Comparison of ENCODE assay signal across 7 mouse cellular contexts in genomic region chrX:18162861-18163731, GRCm38 (mm10). TPM values are rescaled to one million over a fixed set of nuclear protein-coding genes. Genes with fewer than 3 reads are reported as not detected.
DNase-seq lines count a peak whose midpoint lies in the region; ATAC-seq and TF ChIP-seq lines count a peak whose summit lies in the region.

No protein-coding gene starts in this region.

- no peak for TF ChIP-seq CTCF in cortical plate, adult 2 months (IDR thresholded peaks at IDR 0.05; ENCODE audit: extremely low read depth, insufficient read depth, low read length)

- no peaks in the 10 kb centered on the region for H3K27me3 ChIP-seq in intestine, embryonic 14.5 days (replicated peaks; ENCODE audit: control insufficient read depth, insufficient read depth, low read length)
- no peaks in the 10 kb centered on the region for H3K27me3 ChIP-seq in limb, embryonic 11.5 days (ENCODE audit: control insufficient read depth, insufficient read depth, low read length)
- no peaks in the 10 kb centered on the region for H3K27me3 ChIP-seq in midbrain, embryonic 13.5 days

- DNase-seq in adipocyte (ENCODE audit: low spot score): peak; percentile 69
- peak; percentile 47 for DNase-seq in gastrocnemius, postnatal 10 days
- DNase-seq in intestine, embryonic 14.5 days (ENCODE audit: low spot score): peak; percentile 82
- DNase-seq in limb, embryonic 11.5 days (ENCODE audit: low spot score): peak; percentile 73
- DNase-seq in spleen, adult 12 weeks (ENCODE audit: low spot score): peak; percentile 67

- no peaks in the 10 kb centered on the region for H3K9me3 ChIP-seq in intestine, embryonic 14.5 days (ENCODE audit: control insufficient read depth, low read length)
- H3K9me3 ChIP-seq in limb, embryonic 11.5 days (ENCODE audit: control insufficient read depth, low read length): no peaks in the 10 kb centered on the region
- no peaks in the 10 kb centered on the region for H3K9me3 ChIP-seq in midbrain, embryonic 13.5 days

- peak; percentile 33 for ATAC-seq in intestine, embryonic 14.5 days (replicated peaks; ENCODE audit: low FRiP score, low TSS enrichment, low read depth)
- no peak for ATAC-seq in limb, embryonic 11.5 days (ENCODE audit: insufficient number of reproducible peaks, low FRiP score, low TSS enrichment, low read depth)
- ATAC-seq in midbrain, embryonic 13.5 days: peak; percentile 21

- no peaks in the 10 kb centered on the region for H3K36me3 ChIP-seq in intestine, embryonic 14.5 days (ENCODE audit: control insufficient read depth, insufficient read depth, low read length)
- H3K36me3 ChIP-seq in limb, embryonic 11.5 days (ENCODE audit: control insufficient read depth, insufficient read depth, low read length): no peaks in the 10 kb centered on the region
- H3K36me3 ChIP-seq in midbrain, embryonic 13.5 days: no peaks in the 10 kb centered on the region

- H3K4me2 ChIP-seq in intestine, embryonic 14.5 days (ENCODE audit: low read length): peak overlapping the region; percentile 55
- H3K4me2 ChIP-seq in limb, embryonic 11.5 days (ENCODE audit: low read depth, severe bottlenecking): peak overlapping the region; percentile 44
- peak overlapping the region; percentile 70 for H3K4me2 ChIP-seq in midbrain, embryonic 13.5 days (replicated peaks)

- peak overlapping the region; percentile 75 for H3K4me3 ChIP-seq in cortical plate, adult 2 months (ENCODE audit: insufficient read depth, low read length)
- peak overlapping the region; percentile 70 for H3K4me3 ChIP-seq in intestine, embryonic 14.5 days (ENCODE audit: low read depth, low read length)
- peak overlapping the region; percentile 78 for H3K4me3 ChIP-seq in limb, embryonic 11.5 days (ENCODE audit: low read depth, low read length)
- peak overlapping the region; percentile 78 for H3K4me3 ChIP-seq in midbrain, embryonic 13.5 days (replicated peaks)

- H3K4me1 ChIP-seq in cortical plate, adult 2 months (ENCODE audit: control insufficient read depth, insufficient read depth, low read length): no peaks in the 10 kb centered on the region
- H3K4me1 ChIP-seq in intestine, embryonic 14.5 days (replicated peaks; ENCODE audit: control insufficient read depth, insufficient read depth, low read length): no peaks in the 10 kb centered on the region
- no peaks in the 10 kb centered on the region for H3K4me1 ChIP-seq in limb, embryonic 11.5 days (ENCODE audit: control insufficient read depth, insufficient read depth, low read length)
- no peaks in the 10 kb centered on the region for H3K4me1 ChIP-seq in midbrain, embryonic 13.5 days (replicated peaks)

- peak overlapping the region; percentile 91 for H3K9ac ChIP-seq in intestine, embryonic 14.5 days (ENCODE audit: low read length)
- H3K9ac ChIP-seq in limb, embryonic 11.5 days (ENCODE audit: low read length): peak overlapping the region; percentile 90
- peak overlapping the region; percentile 90 for H3K9ac ChIP-seq in midbrain, embryonic 13.5 days (replicated peaks)

- H3K27ac ChIP-seq in cortical plate, adult 2 months (ENCODE audit: insufficient read depth, low read length): peak overlapping the region; percentile 98
- peak overlapping the region; percentile 97 for H3K27ac ChIP-seq in intestine, embryonic 14.5 days (ENCODE audit: low read depth)
- peak overlapping the region; percentile 94 for H3K27ac ChIP-seq in limb, embryonic 11.5 days (replicated peaks; ENCODE audit: low read depth, low read length)
- peak overlapping the region; percentile 97 for H3K27ac ChIP-seq in midbrain, embryonic 13.5 days

- TF ChIP-seq POLR2A in cortical plate, adult 2 months (IDR thresholded peaks at IDR 0.05; ENCODE audit: extremely low read depth, insufficient read depth, low read length): no peak

- WGBS in intestine, embryonic 14.5 days: under 1% methylated on average over 79 of the region's 95 CpGs
- WGBS in limb, embryonic 11.5 days: under 1% methylated on average over 68 of the region's 95 CpGs
- WGBS in midbrain, embryonic 13.5 days: under 1% methylated on average over 91 of the region's 95 CpGs

RNA-seq across cellular contexts. Expression of gene Kdm6a, which starts 0.7 kb away (rescaled TPM):
- 26.0 and 27.7 TPM in 2 replicates for polyA plus RNA-seq in cortical plate, adult 2 months (2012; rRNA removed)
- 10 to 100 TPM; 21.9 to 44.3 TPM for total RNA-seq in gastrocnemius, postnatal 10 days (2021)
- polyA plus RNA-seq in intestine, embryonic 14.5 days (2014; fragmentation: Nextera tagmentation; extraction: Ambion mirVana): 21.5 and 34.2 TPM in 2 replicates
- 31.4 and 39.7 TPM in 2 replicates for polyA plus RNA-seq in limb, embryonic 11.5 days (2014; fragmentation: Nextera tagmentation; extraction: Ambion mirVana)
- 24.4 and 24.6 TPM in 2 replicates for polyA plus RNA-seq in midbrain, embryonic 13.5 days (2015; fragmentation: Nextera tagmentation; extraction: Ambion mirVana)

RNA-seq across cellular contexts. Expression of gene Dusp21, which starts 17.4 kb away (rescaled TPM):
- polyA plus RNA-seq in cortical plate, adult 2 months (2012; rRNA removed): not detected in 2 replicates
- not detected for total RNA-seq in gastrocnemius, postnatal 10 days (2021)
- not detected in 2 replicates for polyA plus RNA-seq in intestine, embryonic 14.5 days (2014; fragmentation: Nextera tagmentation; extraction: Ambion mirVana)
- not detected in 2 replicates for polyA plus RNA-seq in limb, embryonic 11.5 days (2014; fragmentation: Nextera tagmentation; extraction: Ambion mirVana)
- not detected in 2 replicates for polyA plus RNA-seq in midbrain, embryonic 13.5 days (2015; fragmentation: Nextera tagmentation; extraction: Ambion mirVana)
